Mouse (Mus musculus) liver, embryonic 14 days (tissue): Measurements from ENCODE around the gene Gypa. TPM values are rescaled to one million over a fixed set of nuclear protein-coding genes. Genes with fewer than 3 reads are reported as not detected.

Source experiments
- polyA plus RNA-seq: library from polyadenylated mRNA; depleted of rRNA; stranded (reverse); fragments of >200 nt; gene quantifications from 2 replicates; pipeline ENCODE4 v1.2.3, GENCODE M21; 2012; rRNA removed

Gypa gene
- 428 and 512 TPM in 2 replicates for polyA plus RNA-seq

DNA sequence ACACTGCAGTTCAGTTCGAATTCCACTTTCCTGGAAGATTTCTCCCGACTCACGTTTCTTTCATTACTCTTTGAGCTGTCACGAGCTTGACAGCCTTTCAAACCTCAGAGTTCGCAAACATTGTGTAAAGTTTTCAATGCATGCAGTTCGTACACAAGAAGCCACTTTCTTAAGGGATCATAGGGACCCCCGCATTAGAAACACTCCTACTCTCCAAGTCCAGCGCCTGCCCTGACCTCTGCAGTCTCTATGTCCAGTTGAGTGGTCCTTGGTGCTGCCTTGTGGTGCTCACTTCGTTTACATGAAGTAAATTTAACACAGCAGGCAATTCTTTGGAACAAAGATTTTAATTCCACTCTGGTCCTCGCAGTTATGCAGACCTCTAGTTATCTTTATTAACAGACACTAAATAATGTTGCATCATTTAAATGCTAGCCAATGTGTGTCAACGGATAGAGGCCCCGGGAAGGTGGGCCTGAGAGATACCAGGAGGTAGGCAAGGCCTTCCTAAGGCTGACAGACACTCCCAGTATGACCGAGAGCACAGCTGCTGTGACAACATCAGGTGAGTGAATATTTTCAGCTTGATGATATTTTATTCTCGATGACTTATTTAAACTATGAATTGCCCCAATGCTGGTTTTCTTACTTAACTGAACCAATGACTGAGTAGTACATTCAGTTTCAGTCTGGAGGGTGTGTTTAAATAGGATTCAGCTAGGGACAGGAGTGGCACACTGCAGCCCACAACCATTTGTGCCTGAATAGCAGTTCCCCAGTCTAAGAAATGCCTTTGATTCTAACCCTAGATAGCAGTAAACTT, at the start of gene Gypa:
Gene Gypa, plus strand, starts transcription at position 259 of the 823 bp plus-strand sequence.

Other genes starting within 250 kb of the Gypa start
- 0.07 and 0.09 TPM in 2 replicates for gene Frem3, start 117.3 kb downstream of the Gypa start, polyA plus RNA-seq
- gene Smarca5, start 245.7 kb downstream of the Gypa start, polyA plus RNA-seq = 17.4 and 18.6 TPM in 2 replicates